Mouse (Mus musculus): ENCODE data around the gene Snrnp25. TPM values are rescaled to one million over a fixed set of nuclear protein-coding genes. Genes with fewer than 3 reads are reported as not detected.

Snrnp25 gene
- polyA plus RNA-seq (2014; fragmentation: Illumina TruSeq; extraction: RNeasy Lipid Tissue Mini Kit (QIAGEN cat#74804)) = 1.9 TPM

GRCm38 (mm10) chr11:32205058-32205873, at the start of gene Snrnp25:
TSS of gene Snrnp25 (plus strand) at chr11:32205415.

GRCm38 (mm10) chr11:32200075-32200601, 5.1 kb upstream of the Snrnp25 start, which contains the start of gene Il9r:
TSS of gene Il9r (minus strand) at chr11:32200279.

GRCm38 (mm10) chr11:32221951-32222409, 16.8 kb downstream of the Snrnp25 start, which contains the start of gene Rhbdf1:
TSS of gene Rhbdf1 (minus strand) at chr11:32222300.

GRCm38 (mm10) chr11:32226124-32226871, 21.1 kb downstream of the Snrnp25 start, which contains the start of gene Mpg:
TSS of gene Mpg (plus strand) at chr11:32226505.

Other genes with a start within 250 kb of the Snrnp25 start
- gene 4930524B15Rik, start 239.8 kb upstream of the Snrnp25 start, polyA plus RNA-seq (2014; fragmentation: Illumina TruSeq; extraction: RNeasy Lipid Tissue Mini Kit (QIAGEN cat#74804)) = not detected
- gene Nsg2, start 205.0 kb upstream of the Snrnp25 start, polyA plus RNA-seq (2014; fragmentation: Illumina TruSeq; extraction: RNeasy Lipid Tissue Mini Kit (QIAGEN cat#74804)) = 1.1 TPM
- gene Il9r, start 5.1 kb upstream of the Snrnp25 start, polyA plus RNA-seq (2014; fragmentation: Illumina TruSeq; extraction: RNeasy Lipid Tissue Mini Kit (QIAGEN cat#74804)) = 0.17 TPM
- gene Rhbdf1, start 16.9 kb downstream of the Snrnp25 start, polyA plus RNA-seq (2014; fragmentation: Illumina TruSeq; extraction: RNeasy Lipid Tissue Mini Kit (QIAGEN cat#74804)) = 0.09 TPM
- 5.3 TPM for gene Mpg, start 21.1 kb downstream of the Snrnp25 start, polyA plus RNA-seq (2014; fragmentation: Illumina TruSeq; extraction: RNeasy Lipid Tissue Mini Kit (QIAGEN cat#74804))
- gene Nprl3, start 62.3 kb downstream of the Snrnp25 start, polyA plus RNA-seq (2014; fragmentation: Illumina TruSeq; extraction: RNeasy Lipid Tissue Mini Kit (QIAGEN cat#74804)) = 2.6 TPM
- gene Hba-x, start 71.0 kb downstream of the Snrnp25 start, polyA plus RNA-seq (2014; fragmentation: Illumina TruSeq; extraction: RNeasy Lipid Tissue Mini Kit (QIAGEN cat#74804)) = not detected
- gene Hba-a1, start 78.1 kb downstream of the Snrnp25 start, polyA plus RNA-seq (2014; fragmentation: Illumina TruSeq; extraction: RNeasy Lipid Tissue Mini Kit (QIAGEN cat#74804)) = not detected
- not detected for gene Hbq1b, start 81.5 kb downstream of the Snrnp25 start, polyA plus RNA-seq (2014; fragmentation: Illumina TruSeq; extraction: RNeasy Lipid Tissue Mini Kit (QIAGEN cat#74804))
- gene Hba-a2, start 91.1 kb downstream of the Snrnp25 start, polyA plus RNA-seq (2014; fragmentation: Illumina TruSeq; extraction: RNeasy Lipid Tissue Mini Kit (QIAGEN cat#74804)) = 19.6 TPM
- gene Hbq1a, start 94.7 kb downstream of the Snrnp25 start, polyA plus RNA-seq (2014; fragmentation: Illumina TruSeq; extraction: RNeasy Lipid Tissue Mini Kit (QIAGEN cat#74804)) = not detected
- 5.0 TPM for gene Sh3pxd2b, start 142.4 kb downstream of the Snrnp25 start, polyA plus RNA-seq (2014; fragmentation: Illumina TruSeq; extraction: RNeasy Lipid Tissue Mini Kit (QIAGEN cat#74804))
- 7.6 TPM for gene Ubtd2, start 250.0 kb downstream of the Snrnp25 start, polyA plus RNA-seq (2014; fragmentation: Illumina TruSeq; extraction: RNeasy Lipid Tissue Mini Kit (QIAGEN cat#74804))